Mouse (Mus musculus): ENCODE results near the gene Polr2m.

The Polr2m gene

GRCm38 (mm10) chr9:71467434-71467833 is 18.3 kb downstream of the Polr2m start:
- DNase-seq, result no peak

- DNase-seq, result peak; percentile 58
Observed at GRCm38 (mm10) chr9:71466111-71466510, 19.6 kb downstream of the Polr2m start.

GRCm38 (mm10) chr9:71463072-71463667 is 22.6 kb downstream of the Polr2m start:
- DNase-seq, result no peak

- DNase-seq, result peak; percentile 43
Observed at GRCm38 (mm10) chr9:71456738-71457137, 29.0 kb downstream of the Polr2m start.

GRCm38 (mm10) chr9:71453917-71454316 is 31.8 kb downstream of the Polr2m start:
- DNase-seq, result no peak

- DNase-seq, result no peak
Observed at GRCm38 (mm10) chr9:71453352-71453751, 32.4 kb downstream of the Polr2m start.

GRCm38 (mm10) chr9:71450626-71451025 is 35.1 kb downstream of the Polr2m start:
- no peak for DNase-seq

- peak; percentile 86 for DNase-seq
Observed at GRCm38 (mm10) chr9:71447573-71447972, 38.2 kb downstream of the Polr2m start.

GRCm38 (mm10) chr9:71445308-71445707 is 40.4 kb downstream of the Polr2m start:
- no peak for DNase-seq

GRCm38 (mm10) chr9:71438146-71438545 is 47.6 kb downstream of the Polr2m start:
- DNase-seq, result no peak

Measured in kidney, postnatal 14 days (tissue).